7 mouse cellular contexts compared by ENCODE assay signal in the genomic region with DNA sequence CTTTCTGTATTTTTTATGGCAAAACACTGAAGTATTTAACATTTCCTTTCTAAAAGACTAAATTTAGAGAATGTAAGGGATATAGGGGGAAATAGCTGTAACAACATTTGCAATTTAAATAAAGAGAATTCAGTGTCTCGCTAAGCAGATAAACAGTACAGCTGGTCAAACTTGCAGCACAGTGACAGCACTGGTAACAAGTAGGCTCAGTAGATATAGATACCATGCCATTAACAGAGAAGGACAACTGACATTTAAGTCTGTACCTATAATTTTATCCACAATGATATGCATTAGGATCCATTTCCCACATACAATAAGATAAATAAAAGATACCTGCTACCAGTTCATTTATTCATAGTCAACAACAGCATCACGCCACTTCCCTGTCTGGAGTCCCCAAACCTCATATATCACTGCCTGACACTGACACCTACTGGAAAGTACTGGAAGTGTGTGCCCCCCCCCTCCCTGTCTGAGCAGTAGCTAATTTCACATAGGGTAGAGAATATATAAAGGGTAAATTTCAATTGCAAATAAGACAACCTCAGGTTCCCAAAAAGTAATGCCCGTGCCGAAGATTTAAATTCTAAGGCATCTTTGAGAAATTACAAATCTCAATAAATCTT.
DNase-seq lines count a peak whose midpoint lies in the region; ATAC-seq and TF ChIP-seq lines count a peak whose summit lies in the region.

No protein-coding gene starts in this region.

- WGBS in forebrain, embryonic 12.5 days, result 26% methylated on average over 4 of the region's 4 CpGs
- WGBS in kidney, postnatal 0 days, result 43% methylated on average over 4 of the region's 4 CpGs

- no peak overlapping the region for H3K4me3 ChIP-seq in testis, adult 2 months (ENCODE audit: control insufficient read depth, low read depth, low read length)
- H3K4me3 ChIP-seq in bone marrow macrophage, adult 2 months (ENCODE audit: insufficient read depth, low read length), result no peak overlapping the region
- H3K4me3 ChIP-seq in forebrain, embryonic 12.5 days (replicated peaks), result no peak overlapping the region
- H3K4me3 ChIP-seq in kidney, postnatal 0 days (replicated peaks; ENCODE audit: low read depth, low read length), result no peak overlapping the region

- no peak for TF ChIP-seq POLR2A in testis, adult 2 months (IDR thresholded peaks at IDR 0.05; ENCODE audit: control insufficient read depth, low read depth, low read length)
- no peak for TF ChIP-seq POLR2A in bone marrow macrophage, adult 2 months (IDR thresholded peaks at IDR 0.05; ENCODE audit: borderline replicate concordance, low read depth, low read length)

- H3K4me2 ChIP-seq in forebrain, embryonic 12.5 days, result no peak overlapping the region
- H3K4me2 ChIP-seq in kidney, postnatal 0 days (ENCODE audit: low read length), result no peak overlapping the region

- no peak overlapping the region for H3K27ac ChIP-seq in testis, adult 2 months (ENCODE audit: control insufficient read depth, insufficient read depth, low read depth, low read length)
- no peak overlapping the region for H3K27ac ChIP-seq in bone marrow macrophage, adult 2 months (ENCODE audit: insufficient read depth, low read depth, low read length)
- no peak overlapping the region for H3K27ac ChIP-seq in forebrain, embryonic 12.5 days
- no peak overlapping the region for H3K27ac ChIP-seq in kidney, postnatal 0 days

- H3K36me3 ChIP-seq in testis, adult 2 months (ENCODE audit: control insufficient read depth, insufficient read depth, low read length), result no peaks in the 10 kb centered on the region
- no peaks in the 10 kb centered on the region for H3K36me3 ChIP-seq in forebrain, embryonic 12.5 days (replicated peaks)
- no peaks in the 10 kb centered on the region for H3K36me3 ChIP-seq in kidney, postnatal 0 days (ENCODE audit: insufficient read depth, low read length)

- peaks cover 2% of the 10 kb centered on the region; the same call in 1 of the 2 replicates for H3K4me1 ChIP-seq in testis, adult 2 months (ENCODE audit: control insufficient read depth, insufficient read depth, low read length)
- peaks cover 10% of the 10 kb centered on the region for H3K4me1 ChIP-seq in bone marrow macrophage, adult 2 months (ENCODE audit: control insufficient read depth, insufficient read depth, low read length)
- peaks cover 11% of the 10 kb centered on the region; the same call in 1 of the 2 replicates for H3K4me1 ChIP-seq in forebrain, embryonic 12.5 days
- H3K4me1 ChIP-seq in kidney, postnatal 0 days (replicated peaks; ENCODE audit: insufficient read depth, low read length), result no peaks in the 10 kb centered on the region

- ATAC-seq in forebrain, embryonic 12.5 days (ENCODE audit: low FRiP score), result peak; percentile 85
- ATAC-seq in kidney, postnatal 0 days (replicated peaks; ENCODE audit: low FRiP score, low read depth), result peak; percentile 54; the same call in 1 of the 2 replicates

- H3K27me3 ChIP-seq in testis, adult 2 months (ENCODE audit: control insufficient read depth, insufficient read depth, low read length), result no peaks in the 10 kb centered on the region
- H3K27me3 ChIP-seq in forebrain, embryonic 12.5 days, result no peaks in the 10 kb centered on the region
- H3K27me3 ChIP-seq in kidney, postnatal 0 days (ENCODE audit: insufficient read depth, low read length), result no peaks in the 10 kb centered on the region

- no peak overlapping the region for H3K9ac ChIP-seq in forebrain, embryonic 12.5 days
- H3K9ac ChIP-seq in kidney, postnatal 0 days (ENCODE audit: low read depth, low read length), result no peak overlapping the region

- TF ChIP-seq CTCF in testis, adult 2 months (IDR thresholded peaks at IDR 0.05; ENCODE audit: control insufficient read depth, insufficient read depth, insufficient replicate concordance, low read depth, low read length), result peak; percentile 14; the same call in 1 of the 2 replicates
- TF ChIP-seq CTCF in bone marrow macrophage, adult 2 months (IDR thresholded peaks at IDR 0.05; ENCODE audit: low read depth, low read length), result peak; percentile 50
- peak; percentile 85 for TF ChIP-seq CTCF in kidney, postnatal 0 days (IDR thresholded peaks at IDR 0.05; ENCODE audit: low read depth)

- no peaks in the 10 kb centered on the region for H3K9me3 ChIP-seq in forebrain, embryonic 12.5 days
- no peaks in the 10 kb centered on the region for H3K9me3 ChIP-seq in kidney, postnatal 0 days (replicated peaks; ENCODE audit: low read length)

- no peak for DNase-seq in testis, postnatal 14 days (ENCODE audit: low spot score)
- peak; percentile 85 for DNase-seq in kidney, postnatal 0 days (ENCODE audit: low spot score)
- peak; percentile 1 for DNase-seq in lung, postnatal 25 days (ENCODE audit: low spot score)
- DNase-seq in right cerebral cortex, postnatal 14 days, result peak; percentile 24

Comparison
In these comparisons a context has a peak if more than half of its experiments do, and no peak if none do; other contexts are left out.
1. CTCF ChIP-seq: peak in every context shown above with its lines; median percentile 85 in kidney, postnatal 0 days; 50 in bone marrow macrophage, adult 2 months; 14 in testis, adult 2 months.